Mouse (Mus musculus) forebrain, postnatal 0 days (tissue): Measurements from ENCODE around the gene Plek. TPM values are rescaled to one million over a fixed set of nuclear protein-coding genes. Genes with fewer than 3 reads are reported as not detected.

Experiments
- ATAC-seq: fragments of 200-750 bp; cut with Nextera tagmentation; 2 replicates; pipeline ENCODE4 v1.8.0; 2017; ENCODE audit warnings: mild to moderate bottlenecking, moderate library complexity
- DNase-seq: peaks from one replicate; pipeline ENCODE4 v3.0.0-alpha.2; 2015
- H3K27ac ChIP-seq: fragments of 300-500 bp; sonication (generic); 2 replicates; pipeline ENCODE4 v1.5.1; 2014; ENCODE audit warnings: low read depth, mild to moderate bottlenecking, antibody characterized with exemption, low read length, moderate library complexity, mixed read lengths
- H3K27me3 ChIP-seq: fragments of 300-500 bp; sonication (generic); 2 replicates; pipeline ENCODE4 v1.6.1; 2014; ENCODE audit warnings: mild to moderate bottlenecking, low read length, mixed read lengths; ENCODE audit not compliant: insufficient read depth
- H3K36me3 ChIP-seq: fragments of 300-500 bp; sonication (generic); 2 replicates; pipeline ENCODE4 v1.6.1; 2014; ENCODE audit warnings: mild to moderate bottlenecking, moderate library complexity; ENCODE audit not compliant: insufficient read depth
- H3K4me1 ChIP-seq: fragments of 300-500 bp; sonication (generic); 2 replicates; pipeline ENCODE4 v1.6.1; 2014; ENCODE audit warnings: antibody characterized with exemption; ENCODE audit not compliant: insufficient read depth
- H3K4me2 ChIP-seq: fragments of 300-500 bp; sonication (generic); 2 replicates; pipeline ENCODE4 v1.6.1; 2014; ENCODE audit warnings: low read depth, mild to moderate bottlenecking, moderate library complexity
- H3K4me3 ChIP-seq: fragments of 300-500 bp; sonication (generic); 2 replicates; pipeline ENCODE4 v1.5.1; 2014; ENCODE audit warnings: low read depth, low read length, mixed read lengths
- H3K9ac ChIP-seq: fragments of 300-500 bp; sonication (generic); 2 replicates; pipeline ENCODE4 v1.6.1; 2014; ENCODE audit warnings: mild to moderate bottlenecking
- H3K9me3 ChIP-seq: fragments of 300-500 bp; sonication (generic); 2 replicates; pipeline ENCODE4 v1.6.1; 2016; ENCODE audit warnings: low read length
- CTCF ChIP-seq: sonication (generic); IDR thresholded peaks from 2 replicates; pipeline ENCODE4 v1.5.1; 2016; ENCODE audit warnings: antibody characterized with exemption, control low read depth, low read depth
- WGBS: fragments of 180-500 bp; shearing (Covaris S2); extraction: QIAGEN DNeasy Blood & Tissue Kit; methylation state at CpG from one replicate; pipeline ENCODE4 v1.1.7; 2014; 5-methylcytosine and 5-hydroxymethylcytosine counted together
- polyA plus RNA-seq: library from polyadenylated mRNA; unstranded; fragments of >200 nt; fragmentation: Nextera tagmentation; extraction: Ambion mirVana; gene quantifications from 2 replicates; pipeline ENCODE4 v1.2.1, GENCODE M21; 2015
- total RNA-seq: library from RNA; depleted of rRNA; stranded (reverse); fragments of >200 nt; gene quantifications from 2 replicates; pipeline ENCODE4 v1.2.3, GENCODE M21; 2014

The Plek gene
- total and polyA plus RNA-seq, 2 experiments from 2014 or later = 4.1 to 7.5 TPM

DNA sequence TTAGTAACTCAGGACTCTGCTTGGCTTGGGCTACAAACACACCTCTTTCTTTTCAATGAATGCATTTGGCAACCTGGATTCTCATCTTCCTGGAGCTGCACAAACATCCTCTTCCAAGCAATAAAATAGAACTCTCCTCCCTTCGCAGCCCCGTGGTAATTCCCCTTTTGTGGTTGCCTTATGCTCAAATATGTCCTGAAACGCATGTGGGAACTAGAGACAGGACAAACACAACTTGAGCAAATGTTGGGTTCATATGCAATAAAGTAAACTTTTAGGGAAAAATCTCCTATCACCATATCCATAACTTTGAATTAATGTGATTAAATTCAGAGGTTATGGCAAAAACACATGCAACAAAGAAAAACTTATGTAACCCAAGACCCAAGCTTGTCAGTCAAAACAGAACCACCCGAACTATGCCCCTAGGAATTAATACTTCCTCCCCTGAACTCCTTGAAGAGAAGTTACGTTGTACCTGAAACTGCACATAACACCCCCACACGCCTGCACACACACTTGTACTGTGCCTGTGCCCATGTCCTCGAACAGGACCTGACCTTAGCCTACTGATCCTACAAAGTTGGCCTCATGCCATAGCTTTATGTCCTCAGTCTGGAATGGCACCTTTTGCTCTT, 65.5 kb downstream of the Plek start:
- no peak overlapping the region for H3K4me3 ChIP-seq
- H3K27me3 ChIP-seq = no peaks in the 10 kb centered on the region
- TF ChIP-seq CTCF = no peak
- H3K4me1 ChIP-seq = no peaks in the 10 kb centered on the region
- DNase-seq (no peak), ATAC-seq (no peak)
- H3K9ac ChIP-seq = no peak overlapping the region
- H3K27ac ChIP-seq = no peak overlapping the region
- no peaks in the 10 kb centered on the region for H3K36me3 ChIP-seq
- 88% methylated on average over 7 of the region's 7 CpGs for WGBS
- no peak overlapping the region for H3K4me2 ChIP-seq
- H3K9me3 ChIP-seq = no peaks in the 10 kb centered on the region

- no peaks in the 10 kb centered on the region for H3K27me3 ChIP-seq
- H3K27ac ChIP-seq = no peak overlapping the region
- H3K4me2 ChIP-seq = no peak overlapping the region
- no peaks in the 10 kb centered on the region for H3K36me3 ChIP-seq
- 91% methylated on average over 5 of the region's 5 CpGs for WGBS
- no peak for DNase-seq
- H3K9ac ChIP-seq = no peak overlapping the region
- ATAC-seq = no peak
- TF ChIP-seq CTCF = no peak
- H3K4me1 ChIP-seq = no peaks in the 10 kb centered on the region
- no peak overlapping the region for H3K4me3 ChIP-seq
- no peaks in the 10 kb centered on the region for H3K9me3 ChIP-seq
These were observed 73.9 kb downstream of the Plek start for GRCm38 (mm10) chr11:16978161-16978707.

GRCm38 (mm10) chr11:16977611-16978010, 74.6 kb downstream of the Plek start:
- no peaks in the 10 kb centered on the region for H3K4me1 ChIP-seq
- H3K27me3 ChIP-seq = no peaks in the 10 kb centered on the region
- DNase-seq (no peak), ATAC-seq (no peak)
- no peak for TF ChIP-seq CTCF
- H3K36me3 ChIP-seq = no peaks in the 10 kb centered on the region
- no peak overlapping the region for H3K4me2 ChIP-seq
- H3K27ac ChIP-seq = no peak overlapping the region
- no peak overlapping the region for H3K4me3 ChIP-seq
- 66% methylated on average over 2 of the region's 2 CpGs for WGBS
- no peak overlapping the region for H3K9ac ChIP-seq
- no peaks in the 10 kb centered on the region for H3K9me3 ChIP-seq

GRCm38 (mm10) chr11:16976937-16977336, 75.2 kb downstream of the Plek start:
- Histone ChIP-seq H3K9ac (no peak overlapping the region), H3K4me2 (no peak overlapping the region), H3K36me3 (no peaks in the 10 kb centered on the region), H3K4me3 (no peak overlapping the region), H3K27ac (no peak overlapping the region), H3K4me1 (no peaks in the 10 kb centered on the region), H3K9me3 (no peaks in the 10 kb centered on the region), H3K27me3 (no peaks in the 10 kb centered on the region)
- no peak for TF ChIP-seq CTCF
- ATAC-seq = no peak
- no peak for DNase-seq
- WGBS = 83% methylated on average over 4 of the region's 4 CpGs

DNA sequence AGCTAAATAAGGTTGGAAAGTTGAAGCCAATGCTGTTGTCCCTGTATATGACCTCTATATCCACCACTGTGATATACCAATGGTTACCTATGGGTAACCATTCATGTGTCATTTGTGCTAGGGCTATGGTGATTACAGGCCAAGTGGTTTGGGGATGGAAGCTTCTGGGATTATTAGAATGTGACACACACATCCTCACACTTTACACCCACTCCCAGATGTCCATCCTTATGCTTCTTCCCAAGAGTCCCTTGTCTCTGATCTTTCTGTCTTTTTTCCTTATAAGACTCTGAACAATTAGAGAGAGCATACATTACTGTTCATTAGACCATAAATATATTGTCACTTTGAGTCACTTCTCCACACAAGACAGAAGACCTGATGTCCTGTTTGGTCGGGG, 79.1 kb downstream of the Plek start:
- Histone ChIP-seq H3K27me3 (no peaks in the 10 kb centered on the region), H3K4me1 (no peaks in the 10 kb centered on the region), H3K9me3 (no peaks in the 10 kb centered on the region), H3K27ac (no peak overlapping the region), H3K9ac (no peak overlapping the region), H3K4me3 (no peak overlapping the region), H3K36me3 (no peaks in the 10 kb centered on the region), H3K4me2 (no peak overlapping the region)
- ATAC-seq (no peak), DNase-seq (no peak)
- TF ChIP-seq CTCF = no peak
- WGBS = 94% methylated on average over 1 of the region's 1 CpGs

- H3K9ac ChIP-seq = no peak overlapping the region
- no peak for ATAC-seq
- no peaks in the 10 kb centered on the region for H3K9me3 ChIP-seq
- no peak overlapping the region for H3K4me2 ChIP-seq
- H3K27ac ChIP-seq = no peak overlapping the region
- no peaks in the 10 kb centered on the region for H3K27me3 ChIP-seq
- no peaks in the 10 kb centered on the region for H3K36me3 ChIP-seq
- H3K4me1 ChIP-seq = no peaks in the 10 kb centered on the region
- H3K4me3 ChIP-seq = no peak overlapping the region
- TF ChIP-seq CTCF = no peak
- 88% methylated on average over 3 of the region's 3 CpGs for WGBS
- no peak for DNase-seq
These were observed 80.2 kb downstream of the Plek start for GRCm38 (mm10) chr11:16972027-16972426.

DNA sequence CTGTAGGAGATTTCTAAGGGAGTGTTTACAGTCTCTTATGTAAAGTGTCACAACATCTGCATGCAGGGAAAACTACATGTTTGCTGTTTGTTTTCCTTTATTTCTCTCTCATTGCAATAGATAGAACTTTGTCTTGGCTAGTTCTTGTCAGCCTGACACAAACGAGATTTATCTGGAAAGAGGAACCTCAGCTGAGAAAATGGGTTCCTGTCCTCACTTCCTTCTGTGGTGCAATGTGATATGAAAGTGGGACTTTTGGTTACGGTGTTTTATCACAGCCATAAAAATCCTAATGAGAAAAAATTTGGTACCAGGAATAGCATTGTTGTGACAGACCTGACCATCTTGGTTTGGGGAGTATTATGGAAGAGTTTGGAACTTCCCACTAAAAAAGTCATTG, 82.5 kb downstream of the Plek start:
- DNase-seq (no peak), ATAC-seq (no peak)
- TF ChIP-seq CTCF = no peak
- Histone ChIP-seq H3K27ac (no peak overlapping the region), H3K9me3 (no peaks in the 10 kb centered on the region), H3K4me1 (no peaks in the 10 kb centered on the region), H3K4me3 (no peak overlapping the region), H3K27me3 (no peaks in the 10 kb centered on the region), H3K9ac (no peak overlapping the region), H3K4me2 (no peak overlapping the region), H3K36me3 (no peaks in the 10 kb centered on the region)
- 66% methylated on average over 2 of the region's 2 CpGs for WGBS
